Comparison of ENCODE assay signal across 8 mouse cellular contexts in the genomic region with DNA sequence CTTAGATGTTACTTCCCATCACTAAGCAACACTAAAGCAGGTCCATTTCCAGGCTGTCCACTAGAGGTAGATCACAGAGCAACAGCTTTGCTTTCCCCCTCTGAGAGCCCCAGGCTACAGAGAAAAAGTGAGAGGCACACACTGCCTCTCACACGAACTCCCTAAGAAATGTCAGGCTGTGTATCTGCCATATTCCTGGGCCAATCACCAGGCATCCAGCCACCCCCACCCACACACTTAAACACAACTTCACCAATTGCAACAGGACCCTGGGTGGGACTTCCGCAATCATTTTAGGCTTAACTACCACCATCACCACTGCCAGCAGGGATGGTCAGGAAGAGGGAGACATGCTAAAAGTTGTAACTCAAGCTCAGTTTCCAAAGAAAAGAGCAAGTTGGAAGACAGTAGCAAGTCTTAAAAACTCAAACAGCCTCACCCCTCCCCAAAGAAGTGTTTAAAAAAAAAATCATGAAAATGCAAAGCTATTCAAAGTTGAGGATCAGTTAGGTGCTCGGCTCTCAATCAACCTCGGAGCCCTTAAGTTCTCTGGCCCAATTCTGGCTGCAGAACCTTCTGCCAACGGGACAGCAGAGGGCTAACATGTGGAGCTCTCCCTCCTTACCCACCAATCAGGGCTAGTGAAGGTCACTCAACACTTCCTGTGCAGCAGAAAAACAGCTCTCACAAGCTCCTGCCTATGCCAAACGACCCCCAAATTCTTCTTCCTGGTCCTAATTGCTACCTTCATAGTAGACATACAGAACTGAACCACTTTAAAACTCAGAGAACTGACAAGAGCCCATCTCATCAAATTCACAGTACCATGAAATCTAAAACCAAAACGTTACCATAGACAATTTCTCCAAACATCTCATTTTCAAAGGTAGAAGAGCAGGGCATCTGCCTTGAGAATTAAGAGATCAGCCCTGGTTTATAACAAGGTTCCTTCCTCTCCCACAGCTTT. TPM values are rescaled to one million over a fixed set of nuclear protein-coding genes. Genes with fewer than 3 reads are reported as not detected.
A peak's percentile ranks its signal among the peaks of the same experiment; 100 is the strongest.
DNase-seq lines count a peak whose midpoint lies in the region; ATAC-seq lines count a peak whose summit lies in the region.

No protein-coding gene starts in this region.

- H3K27ac ChIP-seq in embryonic facial prominence, embryonic 11.5 days (replicated peaks; ENCODE audit: low read depth, low read length), result 0 out of 2 replicates have a peak overlapping the region, but pooled peaks have one; percentile 90
- H3K27ac ChIP-seq in limb, embryonic 11.5 days (replicated peaks; ENCODE audit: low read depth, low read length), result no peak overlapping the region
- H3K27ac ChIP-seq in midbrain, embryonic 13.5 days, result peak overlapping the region; percentile 97

- WGBS in embryonic facial prominence, embryonic 11.5 days, result 15% methylated on average over 7 of the region's 7 CpGs
- WGBS in limb, embryonic 11.5 days, result 14% methylated on average over 7 of the region's 7 CpGs
- WGBS in midbrain, embryonic 13.5 days, result 16% methylated on average over 7 of the region's 7 CpGs

- no peaks in the 10 kb centered on the region for H3K27me3 ChIP-seq in embryonic facial prominence, embryonic 11.5 days (ENCODE audit: control insufficient read depth, insufficient read depth, low read length)
- H3K27me3 ChIP-seq in limb, embryonic 11.5 days (ENCODE audit: control insufficient read depth, insufficient read depth, low read length), result no peaks in the 10 kb centered on the region
- no peaks in the 10 kb centered on the region for H3K27me3 ChIP-seq in midbrain, embryonic 13.5 days

- peak overlapping the region; percentile 91 for H3K4me3 ChIP-seq in embryonic facial prominence, embryonic 11.5 days (ENCODE audit: low read depth, low read length)
- H3K4me3 ChIP-seq in limb, embryonic 11.5 days (ENCODE audit: low read depth, low read length), result peak overlapping the region; percentile 91
- peak overlapping the region; percentile 85 for H3K4me3 ChIP-seq in midbrain, embryonic 13.5 days (replicated peaks)

- peak overlapping the region; percentile 97 for H3K9ac ChIP-seq in embryonic facial prominence, embryonic 11.5 days (replicated peaks; ENCODE audit: low read length)
- H3K9ac ChIP-seq in limb, embryonic 11.5 days (ENCODE audit: low read length), result peak overlapping the region; percentile 35; the same call in 1 of the 2 replicates
- H3K9ac ChIP-seq in midbrain, embryonic 13.5 days (replicated peaks), result peak overlapping the region; percentile 97

- ATAC-seq in embryonic facial prominence, embryonic 11.5 days (replicated peaks; ENCODE audit: insufficient number of reproducible peaks, low FRiP score, low TSS enrichment, low read depth), result no peak
- ATAC-seq in limb, embryonic 11.5 days (ENCODE audit: insufficient number of reproducible peaks, low FRiP score, low TSS enrichment, low read depth), result 0 out of 2 replicates have a peak, but pooled peaks have one; percentile 19
- peak; percentile 16; the same call in 1 of the 2 replicates for ATAC-seq in midbrain, embryonic 13.5 days

- H3K36me3 ChIP-seq in embryonic facial prominence, embryonic 11.5 days (replicated peaks; ENCODE audit: control insufficient read depth, insufficient read depth, low read depth, low read length), result no peaks in the 10 kb centered on the region
- H3K36me3 ChIP-seq in limb, embryonic 11.5 days (ENCODE audit: control insufficient read depth, insufficient read depth, low read length), result peaks cover 2% of the 10 kb centered on the region; the same call in 1 of the 2 replicates
- no peaks in the 10 kb centered on the region for H3K36me3 ChIP-seq in midbrain, embryonic 13.5 days

- H3K9me3 ChIP-seq in embryonic facial prominence, embryonic 11.5 days (replicated peaks; ENCODE audit: control insufficient read depth, low read length), result no peaks in the 10 kb centered on the region
- no peaks in the 10 kb centered on the region for H3K9me3 ChIP-seq in limb, embryonic 11.5 days (ENCODE audit: control insufficient read depth, low read length)
- H3K9me3 ChIP-seq in midbrain, embryonic 13.5 days, result no peaks in the 10 kb centered on the region

- peak; percentile 20 for DNase-seq in urinary bladder, postnatal 10 days (ENCODE audit: low spot score)
- no peak for DNase-seq in urinary bladder, adult 2 months (ENCODE audit: low spot score)
- peak; percentile 78 for DNase-seq in embryonic facial prominence, embryonic 11.5 days (ENCODE audit: low spot score)
- peak; percentile 99 for DNase-seq in heart, adult 11 months
- peak; percentile 72 for DNase-seq in kidney, adult 11 months
- peak; percentile 66 for DNase-seq in limb, embryonic 11.5 days (ENCODE audit: low spot score)
- peak; percentile 33 to 44 for DNase-seq in spleen, postnatal 14 days (ENCODE audit: low spot score in 2 of 2)

- H3K4me1 ChIP-seq in embryonic facial prominence, embryonic 11.5 days (ENCODE audit: control insufficient read depth, insufficient read depth, low read length), result peaks cover 6% of the 10 kb centered on the region; the same call in 1 of the 2 replicates
- H3K4me1 ChIP-seq in limb, embryonic 11.5 days (ENCODE audit: control insufficient read depth, insufficient read depth, low read length), result peaks cover 20% of the 10 kb centered on the region; the same call in 1 of the 2 replicates
- H3K4me1 ChIP-seq in midbrain, embryonic 13.5 days (replicated peaks), result peaks cover 50% of the 10 kb centered on the region

- peak overlapping the region; percentile 97 for H3K4me2 ChIP-seq in embryonic facial prominence, embryonic 11.5 days (ENCODE audit: low read depth, low read length)
- H3K4me2 ChIP-seq in limb, embryonic 11.5 days (ENCODE audit: low read depth, severe bottlenecking), result peak overlapping the region; percentile 91
- H3K4me2 ChIP-seq in midbrain, embryonic 13.5 days (replicated peaks), result peak overlapping the region; percentile 99

RNA-seq across cellular contexts. Expression of a gene that starts 2.0 kb away (rescaled TPM):
- 80.1 and 101 TPM in 2 replicates for polyA plus RNA-seq in urinary bladder, adult 2 months (2012; rRNA removed)
- 22.1 and 24.3 TPM in 2 replicates for polyA plus RNA-seq in embryonic facial prominence, embryonic 11.5 days (2014; fragmentation: Nextera tagmentation; extraction: Ambion mirVana)
- 20.2 and 22.7 TPM in 2 replicates for polyA plus RNA-seq in limb, embryonic 11.5 days (2014; fragmentation: Nextera tagmentation; extraction: Ambion mirVana)
- 11.5 and 12.2 TPM in 2 replicates for polyA plus RNA-seq in midbrain, embryonic 13.5 days (2015; fragmentation: Nextera tagmentation; extraction: Ambion mirVana)

Comparison
In these comparisons a context has a peak if more than half of its experiments do, and no peak if none do; other contexts are left out.
1. H3K9ac ChIP-seq: peak in every context shown above with its lines; median percentile 97 in embryonic facial prominence, embryonic 11.5 days; 97 in midbrain, embryonic 13.5 days; 35 in limb, embryonic 11.5 days.